Mouse (Mus musculus) ES-Bruce4 (cell line): ENCODE measurements around the gene Efcab2. TPM values are rescaled to one million over a fixed set of nuclear protein-coding genes. Genes with fewer than 3 reads are reported as not detected.

Experiments used
- H3K27ac ChIP-seq: 2 replicates; pipeline ENCODE4 v1.5.1; 2012; ENCODE audit warnings: low read length, inconsistent platforms; ENCODE audit not compliant: insufficient read depth
- H3K27me3 ChIP-seq: 2 replicates; pipeline ENCODE4 v1.6.1; 2012; ENCODE audit warnings: mild to moderate bottlenecking, low read length, inconsistent platforms; ENCODE audit not compliant: control insufficient read depth, poor library complexity, insufficient read depth, severe bottlenecking
- H3K36me3 ChIP-seq: 2 replicates; pipeline ENCODE4 v1.6.1; 2012; ENCODE audit warnings: inconsistent platforms, mild to moderate bottlenecking, low read length, moderate library complexity; ENCODE audit not compliant: control insufficient read depth, poor library complexity, insufficient read depth, severe bottlenecking
- H3K4me1 ChIP-seq: one replicate; pipeline ENCODE4 v1.8.1; 2011; ENCODE audit warnings: low read length; ENCODE audit not compliant: control insufficient read depth, insufficient read depth
- H3K4me3 ChIP-seq: 2 replicates; pipeline ENCODE4 v1.5.1; 2011; ENCODE audit warnings: low read depth, mild to moderate bottlenecking, low read length
- H3K9ac ChIP-seq: 2 replicates; pipeline ENCODE4 v1.6.1; 2012; ENCODE audit warnings: low read depth, mild to moderate bottlenecking, inconsistent platforms; ENCODE audit not compliant: poor library complexity, severe bottlenecking
- H3K9me3 ChIP-seq: replicated peaks from 2 replicates; pipeline ENCODE4 v1.6.1; 2012; ENCODE audit warnings: mild to moderate bottlenecking, low read length, inconsistent platforms; ENCODE audit not compliant: control insufficient read depth, poor library complexity, insufficient read depth, severe bottlenecking
- CTCF ChIP-seq: IDR thresholded peaks from one replicate; pipeline ENCODE4 v1.8.1; 2011; ENCODE audit warnings: low read depth, low read length
- EP300 ChIP-seq: IDR thresholded peaks from 2 replicates; pipeline ENCODE4 v1.6.1; 2011; ENCODE audit warnings: low read depth, low read length; ENCODE audit not compliant: insufficient read depth
- POLR2A ChIP-seq: IDR thresholded peaks from one replicate; pipeline ENCODE4 v1.8.1; 2011; ENCODE audit warnings: low read length; ENCODE audit not compliant: insufficient read depth
- polyA plus RNA-seq: library from polyadenylated mRNA; stranded (reverse); fragments of >200 nt; gene quantifications from 2 replicates; pipeline ENCODE4 v1.2.4, GENCODE M21; 2011; ENCODE audit warnings: low read depth; ENCODE audit not compliant: missing spikeins, insufficient read depth, insufficient read length

Gene Efcab2
- polyA plus RNA-seq, 1 experiment = 5.6 TPM

DNA sequence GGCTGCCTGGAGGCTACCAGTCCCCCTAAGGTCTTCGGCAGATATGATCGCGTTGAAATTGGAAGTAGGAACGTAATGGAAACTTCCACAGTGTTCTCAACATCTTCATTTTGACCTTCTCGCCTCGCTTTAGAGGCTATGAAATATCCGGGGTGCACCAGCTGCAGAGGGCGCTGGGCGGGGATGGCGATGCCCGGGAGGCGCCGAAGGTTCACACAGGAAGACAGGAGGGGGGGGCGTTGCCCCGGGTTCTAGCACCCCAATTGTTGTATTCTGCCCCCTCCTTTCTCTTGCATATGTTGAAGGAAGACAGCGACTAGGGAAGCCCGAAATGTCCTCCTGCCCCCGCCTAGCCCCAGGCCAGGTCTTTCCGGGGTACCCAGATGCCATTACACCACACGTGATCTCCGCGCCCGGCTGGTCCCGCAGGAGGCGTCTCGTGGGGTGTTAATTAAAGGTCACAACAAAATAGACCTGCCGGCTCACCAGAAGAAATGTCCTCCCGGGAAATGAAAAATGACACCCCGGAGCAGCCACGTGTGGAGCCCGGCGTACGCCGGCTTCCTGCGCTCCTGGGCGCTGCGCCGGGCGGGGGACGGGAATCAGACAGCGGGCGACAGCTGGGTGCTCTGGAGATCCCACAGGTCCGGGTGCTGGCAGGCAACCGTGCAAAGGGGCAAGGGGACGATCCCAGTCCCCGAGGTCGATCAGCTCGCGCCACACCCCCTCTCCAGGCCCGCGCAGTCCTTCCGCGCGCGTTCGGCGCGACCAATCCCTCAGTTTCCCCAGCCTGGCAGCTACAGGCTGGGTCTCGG lies 121.9 kb downstream of the Efcab2 start:
- no peak overlapping the region for H3K27ac ChIP-seq
- H3K36me3 ChIP-seq = no peaks in the 10 kb centered on the region
- H3K9me3 ChIP-seq = no peaks in the 10 kb centered on the region
- peaks cover 15% of the 10 kb centered on the region for H3K27me3 ChIP-seq
- H3K9ac ChIP-seq = peak overlapping the region; percentile 62
- H3K4me3 ChIP-seq = peak overlapping the region; percentile 71
- TF ChIP-seq EP300 (no peak), POLR2A (no peak), CTCF (no peak)
- no peaks in the 10 kb centered on the region for H3K4me1 ChIP-seq

GRCm38 (mm10) chr1:178528431-178529351 lies 122.8 kb downstream of the Efcab2 start, which contains the start of gene Kif26b:
Gene Kif26b, plus strand, starts transcription at chr1:178529125.
- TF ChIP-seq CTCF (no peak), POLR2A (no peak), EP300 (no peak)
- no peaks in the 10 kb centered on the region for H3K36me3 ChIP-seq
- H3K27ac ChIP-seq = no peak within 1 kb of the TSS
- H3K9me3 ChIP-seq = no peaks in the 10 kb centered on the region
- H3K9ac ChIP-seq = peak within 1 kb of the TSS; percentile 62
- H3K27me3 ChIP-seq = peaks cover 15% of the 10 kb centered on the region
- no peaks in the 10 kb centered on the region for H3K4me1 ChIP-seq
- peak within 1 kb of the TSS; percentile 71 for H3K4me3 ChIP-seq

- TF ChIP-seq POLR2A (no peak), EP300 (no peak)
- Histone ChIP-seq H3K4me3 (peak overlapping the region; percentile 71), H3K27me3 (peaks cover 15% of the 10 kb centered on the region), H3K9ac (peak overlapping the region; percentile 65; the same call in 1 of the 2 replicates), H3K27ac (no peak overlapping the region), H3K4me1 (no peaks in the 10 kb centered on the region), H3K9me3 (no peaks in the 10 kb centered on the region), H3K36me3 (no peaks in the 10 kb centered on the region)
These were observed 123.8 kb downstream of the Efcab2 start for GRCm38 (mm10) chr1:178529512-178530300.

GRCm38 (mm10) chr1:178530301-178531078 lies 124.6 kb downstream of the Efcab2 start:
- peak; percentile 41 for TF ChIP-seq CTCF
- no peak for TF ChIP-seq EP300
- Histone ChIP-seq H3K9ac (peak overlapping the region; percentile 65), H3K9me3 (no peaks in the 10 kb centered on the region), H3K27me3 (peaks cover 15% of the 10 kb centered on the region), H3K4me1 (no peaks in the 10 kb centered on the region), H3K27ac (no peak overlapping the region), H3K4me3 (peak overlapping the region; percentile 71), H3K36me3 (no peaks in the 10 kb centered on the region)

Other genes starting within 250 kb of the Efcab2 start
- gene Desi2, start 218.7 kb upstream of the Efcab2 start, polyA plus RNA-seq = 30.7 and 32.5 TPM in 2 replicates
- 26.5 and 27.7 TPM in 2 replicates for gene Cox20, start 87.0 kb upstream of the Efcab2 start, polyA plus RNA-seq
- 1,120 and 1,155 TPM in 2 replicates for gene Hnrnpu, start 68.3 kb upstream of the Efcab2 start, polyA plus RNA-seq
- 0.31 and 0.41 TPM in 2 replicates for gene Kif26b, start 123.0 kb downstream of the Efcab2 start, polyA plus RNA-seq